Mouse (Mus musculus): Measurements from ENCODE around the gene Nhsl2. TPM values are rescaled to one million over a fixed set of nuclear protein-coding genes. Genes with fewer than 3 reads are reported as not detected.

The Nhsl2 gene
- polyA plus RNA-seq, 1 experiment from 2014 or later, result 5.2 TPM

DNA sequence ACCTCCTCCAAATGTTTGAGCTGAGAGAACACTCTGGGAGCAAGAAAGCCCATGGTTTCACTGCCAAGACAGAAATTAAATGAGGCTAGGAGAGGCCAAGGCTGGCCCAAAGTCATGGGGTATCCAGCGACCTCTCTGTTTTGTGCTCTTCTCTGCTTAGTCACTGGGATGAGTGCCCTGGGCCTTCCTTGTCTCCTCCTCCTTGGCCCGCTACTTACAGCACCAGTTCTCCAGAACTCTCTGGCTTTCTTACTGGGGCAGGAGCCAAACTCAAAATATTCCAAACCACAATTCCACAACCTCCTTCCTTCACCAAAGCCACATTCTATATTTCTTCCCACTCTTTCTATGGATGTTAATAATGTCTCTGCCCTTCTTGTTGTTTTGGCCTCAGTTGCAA, 147.5 kb downstream of the Nhsl2 start:
- Histone ChIP-seq H3K9ac (no peak overlapping the region), H3K4me1 (replicated peaks) (peaks cover 11% of the 10 kb centered on the region), H3K4me3 (no peak overlapping the region), H3K27ac (no peak overlapping the region), H3K27me3 (peaks cover 41% of the 10 kb centered on the region), H3K9me3 (no peaks in the 10 kb centered on the region), H3K4me2 (no peak overlapping the region), H3K36me3 (no peaks in the 10 kb centered on the region)
- 95% methylated on average over 2 of the region's 2 CpGs for WGBS
- no peak for ATAC-seq (ENCODE audit: low FRiP score)

DNA sequence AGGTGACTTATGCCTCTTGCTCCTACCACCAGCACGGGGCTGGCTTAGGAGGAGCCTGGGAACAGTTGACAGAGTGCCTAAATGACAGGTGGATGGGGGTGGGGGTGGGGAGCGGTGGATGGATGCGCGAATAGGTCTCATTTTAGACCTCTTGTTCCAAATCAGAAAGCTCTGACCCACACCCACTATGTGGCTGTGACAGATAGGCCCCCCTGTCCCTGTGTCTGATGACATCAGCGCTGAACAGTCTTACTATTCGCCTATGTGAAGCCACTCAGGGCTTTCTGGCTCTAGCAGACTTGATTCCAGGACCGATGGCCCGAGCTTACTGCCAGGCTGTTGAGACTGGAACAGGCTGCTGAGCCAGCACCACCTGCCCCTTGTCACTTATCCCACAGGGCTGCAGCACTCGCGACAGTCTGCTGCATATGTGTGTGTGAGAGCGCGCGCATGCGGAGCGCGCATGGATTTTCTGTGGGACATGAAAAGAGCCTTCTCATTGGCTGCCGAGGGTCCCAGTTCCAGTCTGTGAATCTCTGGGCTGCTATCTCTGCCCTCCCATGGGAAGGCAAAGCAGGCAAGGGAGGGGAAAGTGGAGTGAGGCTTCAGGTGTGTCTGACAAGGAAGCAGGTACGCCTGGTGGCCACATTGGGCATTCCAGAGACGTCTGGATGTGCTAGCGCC, 154.6 kb downstream of the Nhsl2 start:
- peak; percentile 86 for ATAC-seq (ENCODE audit: low FRiP score)
- H3K9ac ChIP-seq, result peak overlapping the region; percentile 65
- no peaks in the 10 kb centered on the region for H3K9me3 ChIP-seq
- peaks cover 83% of the 10 kb centered on the region for H3K27me3 ChIP-seq
- peak overlapping the region; percentile 61 for H3K4me2 ChIP-seq
- 14% methylated on average over 20 of the region's 20 CpGs for WGBS
- H3K4me1 ChIP-seq (replicated peaks), result peaks cover 15% of the 10 kb centered on the region
- H3K36me3 ChIP-seq, result no peaks in the 10 kb centered on the region
- peak overlapping the region; percentile 2; the same call in 1 of the 2 replicates for H3K27ac ChIP-seq
- H3K4me3 ChIP-seq, result peak overlapping the region; percentile 38

DNA sequence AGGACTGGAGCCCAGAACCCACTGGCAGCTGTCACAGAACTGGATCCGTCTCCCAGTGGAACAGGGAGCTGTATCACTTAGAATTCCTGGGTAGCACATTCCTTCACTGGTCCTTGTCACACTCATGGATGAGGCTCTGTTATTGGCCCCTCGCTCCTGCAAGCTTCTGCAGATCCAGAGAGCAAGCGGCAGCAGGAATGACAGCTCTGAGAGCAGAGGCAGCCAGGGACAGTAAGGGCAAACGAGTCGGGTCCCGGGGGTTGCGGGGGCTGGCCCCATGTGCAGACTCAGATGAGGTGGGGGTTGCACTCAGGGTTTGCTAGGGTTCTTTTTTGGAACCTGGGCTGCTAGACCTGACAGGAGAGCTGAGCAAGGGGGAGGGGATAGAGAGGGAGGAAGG, 155.2 kb downstream of the Nhsl2 start:
- H3K9ac ChIP-seq, result peak overlapping the region; percentile 65; the same call in 1 of the 2 replicates
- H3K4me3 ChIP-seq, result peak overlapping the region; percentile 38
- peak overlapping the region; percentile 61 for H3K4me2 ChIP-seq
- H3K36me3 ChIP-seq, result no peaks in the 10 kb centered on the region
- H3K27ac ChIP-seq, result no peak overlapping the region
- WGBS, result 20% methylated on average over 7 of the region's 7 CpGs
- peak; percentile 49 for ATAC-seq (ENCODE audit: low FRiP score)
- no peaks in the 10 kb centered on the region for H3K9me3 ChIP-seq
- peaks cover 88% of the 10 kb centered on the region for H3K27me3 ChIP-seq
- peaks cover 15% of the 10 kb centered on the region for H3K4me1 ChIP-seq (replicated peaks)

DNA sequence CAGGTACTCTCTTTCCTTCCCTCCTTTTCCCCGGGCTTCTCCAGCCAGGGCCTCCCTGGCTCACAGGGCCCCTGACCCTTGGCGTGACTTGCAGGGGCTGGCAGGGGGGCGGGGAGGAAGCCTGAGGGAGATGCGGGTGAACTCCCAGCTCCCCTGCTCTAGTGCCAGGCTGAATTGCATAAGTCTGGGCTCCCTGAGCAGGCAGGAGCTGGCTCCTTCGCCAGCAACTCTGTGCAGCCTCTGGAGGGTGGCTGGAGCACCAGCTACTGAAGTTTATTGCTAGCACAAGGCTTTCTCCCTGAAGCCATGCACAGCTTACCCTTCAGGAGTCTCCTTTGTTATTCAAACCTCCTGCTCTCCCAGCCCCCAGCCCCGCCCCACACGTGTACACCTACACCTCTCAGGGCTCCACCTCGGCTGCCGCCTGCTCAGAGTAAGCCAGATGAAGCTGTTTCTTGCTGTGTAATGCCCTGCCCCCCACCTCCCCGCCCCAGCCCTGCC, 156.0 kb downstream of the Nhsl2 start:
- Histone ChIP-seq H3K9ac (peak overlapping the region; percentile 20; the same call in 1 of the 2 replicates), H3K27me3 (peaks cover 82% of the 10 kb centered on the region), H3K4me2 (peak overlapping the region; percentile 61), H3K9me3 (no peaks in the 10 kb centered on the region), H3K27ac (no peak overlapping the region), H3K4me1 (replicated peaks) (peaks cover 15% of the 10 kb centered on the region), H3K4me3 (peak overlapping the region; percentile 38), H3K36me3 (no peaks in the 10 kb centered on the region)
- 17% methylated on average over 8 of the region's 10 CpGs for WGBS
- peak; percentile 37 for ATAC-seq (ENCODE audit: low FRiP score)

- ATAC-seq (ENCODE audit: low FRiP score), result no peak
- 75% methylated on average over 2 of the region's 2 CpGs for WGBS
These were observed 158.8 kb downstream of the Nhsl2 start for GRCm38 (mm10) chrX:102007935-102008334.

GRCm38 (mm10) chrX:102017213-102017923, 168.2 kb downstream of the Nhsl2 start:
- H3K27ac ChIP-seq, result no peak overlapping the region
- WGBS, result 50% methylated on average over 9 of the region's 9 CpGs
- H3K9ac ChIP-seq, result no peak overlapping the region
- no peaks in the 10 kb centered on the region for H3K36me3 ChIP-seq
- H3K27me3 ChIP-seq, result peaks cover 64% of the 10 kb centered on the region
- H3K9me3 ChIP-seq, result no peaks in the 10 kb centered on the region
- no peak overlapping the region for H3K4me2 ChIP-seq
- no peak for ATAC-seq (ENCODE audit: low FRiP score)
- no peak overlapping the region for H3K4me3 ChIP-seq
- H3K4me1 ChIP-seq (replicated peaks), result no peaks in the 10 kb centered on the region

More at GRCm38 (mm10) chrX:102007935-102008334, 158.8 kb downstream of the Nhsl2 start:
- Histone ChIP-seq H3K36me3 (no peaks in the 10 kb centered on the region), H3K4me1 (replicated peaks) (peaks cover 15% of the 10 kb centered on the region), H3K4me2 (no peak overlapping the region), H3K4me3 (no peak overlapping the region), H3K9me3 (no peaks in the 10 kb centered on the region), H3K27me3 (peaks cover 66% of the 10 kb centered on the region), H3K27ac (no peak overlapping the region), H3K9ac (no peak overlapping the region)

DNA sequence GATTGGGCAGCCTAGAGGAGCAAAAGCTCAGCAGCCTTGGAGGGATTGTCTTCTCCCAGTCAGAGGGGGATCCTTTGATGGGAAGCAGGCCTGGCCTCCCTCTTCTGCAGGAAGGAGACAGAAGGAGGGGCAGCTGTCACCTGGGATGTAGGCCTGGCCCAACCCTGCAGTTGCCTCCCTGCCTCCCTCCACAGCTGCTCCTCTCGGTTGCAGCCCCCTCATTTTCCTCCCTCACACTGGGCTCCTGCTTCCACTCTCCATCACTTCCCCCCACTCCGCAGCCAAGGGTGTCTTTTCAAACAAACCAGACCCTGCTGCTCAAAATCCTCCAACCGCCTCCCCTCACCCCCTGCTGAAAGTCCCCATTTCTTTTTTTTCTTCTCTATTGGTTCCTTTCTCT, 169.7 kb downstream of the Nhsl2 start:
- H3K9ac ChIP-seq, result no peak overlapping the region
- ATAC-seq (ENCODE audit: low FRiP score), result no peak
- WGBS, result 53% methylated on average over 3 of the region's 3 CpGs
- no peaks in the 10 kb centered on the region for H3K36me3 ChIP-seq
- no peak overlapping the region for H3K4me3 ChIP-seq
- H3K27me3 ChIP-seq, result peaks cover 65% of the 10 kb centered on the region
- H3K27ac ChIP-seq, result no peak overlapping the region
- no peaks in the 10 kb centered on the region for H3K4me1 ChIP-seq (replicated peaks)
- H3K9me3 ChIP-seq, result no peaks in the 10 kb centered on the region
- H3K4me2 ChIP-seq, result no peak overlapping the region

- Histone ChIP-seq H3K27ac (no peak overlapping the region), H3K4me2 (no peak overlapping the region), H3K9ac (no peak overlapping the region), H3K36me3 (no peaks in the 10 kb centered on the region), H3K4me3 (no peak overlapping the region), H3K4me1 (replicated peaks) (no peaks in the 10 kb centered on the region), H3K27me3 (peaks cover 65% of the 10 kb centered on the region), H3K9me3 (no peaks in the 10 kb centered on the region)
- no peak for ATAC-seq (ENCODE audit: low FRiP score)
- WGBS, result 74% methylated on average over 7 of the region's 7 CpGs
These were observed 170.5 kb downstream of the Nhsl2 start for GRCm38 (mm10) chrX:102019471-102020240.

DNA sequence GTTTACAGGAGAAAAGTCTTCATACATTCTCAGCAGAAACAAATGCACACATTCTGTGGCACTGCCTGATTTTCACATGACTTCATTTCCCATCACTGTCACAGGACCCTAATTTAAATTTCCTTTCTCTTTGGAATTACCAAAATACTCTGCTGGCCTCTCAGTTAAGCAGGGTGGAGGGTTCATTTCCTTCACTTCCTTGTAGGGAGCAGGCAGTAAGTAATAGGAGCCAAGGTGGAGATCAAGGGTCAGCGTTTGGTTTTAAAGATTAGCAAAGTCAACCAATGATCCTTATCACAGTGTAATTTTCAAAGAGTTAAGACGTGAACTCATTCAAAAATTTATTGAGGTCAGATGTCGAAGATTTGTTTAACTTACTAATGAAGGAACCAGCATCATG, 175.8 kb downstream of the Nhsl2 start:
- Histone ChIP-seq H3K27ac (no peak overlapping the region), H3K27me3 (peaks cover 34% of the 10 kb centered on the region; the same call in 1 of the 2 replicates), H3K4me3 (no peak overlapping the region), H3K9ac (no peak overlapping the region), H3K4me2 (no peak overlapping the region), H3K36me3 (no peaks in the 10 kb centered on the region), H3K4me1 (replicated peaks) (no peaks in the 10 kb centered on the region), H3K9me3 (no peaks in the 10 kb centered on the region)
- 81% methylated on average over 3 of the region's 3 CpGs for WGBS
- no peak for ATAC-seq (ENCODE audit: low FRiP score)

- no peaks in the 10 kb centered on the region; the same call in 1 of the 2 replicates for H3K4me1 ChIP-seq (replicated peaks)
- H3K4me2 ChIP-seq, result no peak overlapping the region
- H3K4me3 ChIP-seq, result no peak overlapping the region
- ATAC-seq (ENCODE audit: low FRiP score), result no peak
- peaks cover 32% of the 10 kb centered on the region for H3K27me3 ChIP-seq
- H3K36me3 ChIP-seq, result no peaks in the 10 kb centered on the region
- no peak overlapping the region for H3K27ac ChIP-seq
- H3K9ac ChIP-seq, result no peak overlapping the region
- 41% methylated on average over 6 of the region's 6 CpGs for WGBS
- no peaks in the 10 kb centered on the region for H3K9me3 ChIP-seq
These were observed 182.7 kb downstream of the Nhsl2 start for GRCm38 (mm10) chrX:102031851-102032250.

DNA sequence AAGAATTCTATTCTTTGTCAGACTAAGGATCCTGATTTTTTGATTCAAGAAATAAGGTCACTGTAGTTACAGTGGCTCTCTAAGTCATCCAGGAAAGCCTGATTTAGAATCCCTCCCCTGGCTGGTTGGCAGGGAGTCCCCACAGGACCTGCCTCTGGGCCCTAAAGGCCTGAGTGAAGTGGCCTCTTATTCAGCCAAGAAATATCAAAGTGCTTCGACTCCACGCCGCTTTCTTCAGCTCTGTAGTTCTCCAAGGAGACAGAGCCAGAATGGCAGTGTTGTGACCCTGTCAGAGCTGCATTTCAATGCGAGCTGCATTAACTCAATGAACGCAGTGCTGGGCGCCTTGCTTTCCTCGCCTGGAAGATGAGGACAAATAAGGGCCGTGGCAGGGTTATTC, 183.2 kb downstream of the Nhsl2 start:
- no peak overlapping the region for H3K4me2 ChIP-seq
- 49% methylated on average over 8 of the region's 8 CpGs for WGBS
- ATAC-seq (ENCODE audit: low FRiP score), result no peak

DNA sequence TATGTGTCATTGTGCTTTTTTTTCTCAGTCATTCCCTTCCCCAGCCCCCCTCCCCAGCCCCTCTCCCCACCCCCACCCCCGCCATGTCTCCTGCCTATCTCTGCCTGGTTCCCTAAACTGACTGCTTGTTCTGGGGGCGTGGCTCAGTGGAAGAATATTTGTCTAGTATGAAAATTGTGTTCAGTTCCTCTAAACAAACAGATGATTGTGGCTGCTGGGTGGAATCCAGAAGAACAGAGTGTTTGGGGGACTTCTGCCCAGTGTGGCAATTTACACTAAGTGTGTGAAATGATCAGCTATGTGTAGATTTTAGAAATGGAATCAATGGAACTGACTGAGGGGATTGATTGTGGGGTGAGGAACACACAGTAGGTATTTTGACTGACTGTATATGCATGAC, 184.4 kb downstream of the Nhsl2 start:
- WGBS, result 64% methylated on average over 1 of the region's 2 CpGs
- Histone ChIP-seq H3K27ac (no peak overlapping the region), H3K9ac (no peak overlapping the region), H3K36me3 (no peaks in the 10 kb centered on the region), H3K27me3 (peaks cover 38% of the 10 kb centered on the region), H3K9me3 (no peaks in the 10 kb centered on the region), H3K4me2 (no peak overlapping the region), H3K4me1 (replicated peaks) (no peaks in the 10 kb centered on the region; the same call in 1 of the 2 replicates), H3K4me3 (no peak overlapping the region)
- no peak for ATAC-seq (ENCODE audit: low FRiP score)

More for the DNA sequence above, 183.2 kb downstream of the Nhsl2 start:
- no peak overlapping the region for H3K9ac ChIP-seq
- H3K9me3 ChIP-seq, result no peaks in the 10 kb centered on the region
- H3K36me3 ChIP-seq, result no peaks in the 10 kb centered on the region
- no peak overlapping the region for H3K27ac ChIP-seq
- H3K27me3 ChIP-seq, result peaks cover 36% of the 10 kb centered on the region
- H3K4me3 ChIP-seq, result no peak overlapping the region
- H3K4me1 ChIP-seq (replicated peaks), result no peaks in the 10 kb centered on the region; the same call in 1 of the 2 replicates
